Comparison of ENCODE assay signal across 21 mouse cellular contexts in genomic region chr5:66415033-66415697, GRCm38 (mm10).
DNase-seq lines count a peak whose midpoint lies in the region; ATAC-seq and TF ChIP-seq lines count a peak whose summit lies in the region.
"Had no signal": no experiment of that assay in that cellular context is flagged by ENCODE, and none has a peak within 500 bp of the region (broad histone marks: within the 10 kb centered on the region; RNA-seq: fewer than 3 reads in every experiment).

No protein-coding gene starts in this region.

- peak; percentile 38; the same call in 1 of the 2 replicates for ATAC-seq in forebrain, embryonic 14.5 days
- peak; percentile 44; the same call in 1 of the 2 replicates for ATAC-seq in hindbrain, embryonic 13.5 days (ENCODE audit: low FRiP score)
- ATAC-seq in midbrain, embryonic 16.5 days, result peak; percentile 21; the same call in 1 of the 2 replicates
- ATAC-seq in lung, postnatal 0 days, result no peak

- no peak for TF ChIP-seq EP300 in lung, postnatal 0 days (IDR thresholded peaks at IDR 0.05)

- 65% methylated on average over 9 of the region's 9 CpGs for WGBS in forebrain, embryonic 14.5 days
- WGBS in hindbrain, embryonic 13.5 days, result 49% methylated on average over 9 of the region's 9 CpGs
- WGBS in midbrain, embryonic 16.5 days, result 41% methylated on average over 9 of the region's 9 CpGs
- WGBS in lung, postnatal 0 days, result 62% methylated on average over 9 of the region's 9 CpGs

- no peaks in the 10 kb centered on the region for H3K9me3 ChIP-seq in forebrain, embryonic 14.5 days (replicated peaks; ENCODE audit: control insufficient read depth, low read length)
- no peaks in the 10 kb centered on the region for H3K9me3 ChIP-seq in hindbrain, embryonic 13.5 days
- H3K9me3 ChIP-seq in midbrain, embryonic 16.5 days (replicated peaks; ENCODE audit: control insufficient read depth, low read length, poor library complexity, severe bottlenecking), result no peaks in the 10 kb centered on the region
- no peaks in the 10 kb centered on the region for H3K9me3 ChIP-seq in lung, postnatal 0 days (ENCODE audit: low read length)
- H3K9me3 ChIP-seq: heart, embryonic 12.5 days; limb, embryonic 12.5 days; liver, embryonic 13.5 days had no signal

- H3K4me3 ChIP-seq in forebrain, embryonic 14.5 days (ENCODE audit: low read depth, low read length), result no peak overlapping the region
- no peak overlapping the region for H3K4me3 ChIP-seq in hindbrain, embryonic 13.5 days
- H3K4me3 ChIP-seq in midbrain, embryonic 16.5 days (ENCODE audit: low read depth, low read length), result no peak overlapping the region
- H3K4me3 ChIP-seq in lung, postnatal 0 days (ENCODE audit: low read depth, low read length), result no peak overlapping the region
- no peak overlapping the region for H3K4me3 ChIP-seq in layer of hippocampus, adult 2 months
- H3K4me3 ChIP-seq: gastrocnemius, adult 2 months; heart, embryonic 12.5 days; limb, embryonic 12.5 days; liver, embryonic 13.5 days had no signal

- peaks cover 23% of the 10 kb centered on the region for H3K4me1 ChIP-seq in forebrain, embryonic 14.5 days (ENCODE audit: control insufficient read depth, insufficient read depth, low read length)
- peaks cover 48% of the 10 kb centered on the region for H3K4me1 ChIP-seq in hindbrain, embryonic 13.5 days (replicated peaks)
- peaks cover 38% of the 10 kb centered on the region for H3K4me1 ChIP-seq in midbrain, embryonic 16.5 days (ENCODE audit: control insufficient read depth, insufficient read depth, low read length)
- no peaks in the 10 kb centered on the region for H3K4me1 ChIP-seq in lung, postnatal 0 days (ENCODE audit: insufficient read depth, low read depth, low read length)
- H3K4me1 ChIP-seq: liver, embryonic 13.5 days had no signal

- peak overlapping the region; percentile 28 for H3K27ac ChIP-seq in forebrain, embryonic 14.5 days (ENCODE audit: low read depth, low read length)
- peak overlapping the region; percentile 72 for H3K27ac ChIP-seq in hindbrain, embryonic 13.5 days
- peak overlapping the region; percentile 75 for H3K27ac ChIP-seq in midbrain, embryonic 16.5 days (ENCODE audit: low read length)
- no peak overlapping the region for H3K27ac ChIP-seq in lung, postnatal 0 days (ENCODE audit: low read length)
- H3K27ac ChIP-seq in layer of hippocampus, adult 2 months, result no peak overlapping the region
- H3K27ac ChIP-seq: gastrocnemius, adult 2 months; limb, embryonic 12.5 days; liver, embryonic 13.5 days had no signal

- no peak overlapping the region for H3K4me2 ChIP-seq in forebrain, embryonic 14.5 days (ENCODE audit: low read length)
- H3K4me2 ChIP-seq in hindbrain, embryonic 13.5 days, result no peak overlapping the region
- no peak overlapping the region for H3K4me2 ChIP-seq in midbrain, embryonic 16.5 days (ENCODE audit: low read length)
- no peak overlapping the region for H3K4me2 ChIP-seq in lung, postnatal 0 days (replicated peaks; ENCODE audit: low read depth, low read length)
- H3K4me2 ChIP-seq: heart, embryonic 12.5 days; limb, embryonic 12.5 days; liver, embryonic 13.5 days; lung, embryonic 14.5 days had no signal

- H3K36me3 ChIP-seq in forebrain, embryonic 14.5 days (ENCODE audit: control insufficient read depth, insufficient read depth, low read length), result no peaks in the 10 kb centered on the region
- no peaks in the 10 kb centered on the region for H3K36me3 ChIP-seq in hindbrain, embryonic 13.5 days
- H3K36me3 ChIP-seq in midbrain, embryonic 16.5 days (ENCODE audit: control insufficient read depth, insufficient read depth, low read length), result no peaks in the 10 kb centered on the region
- H3K36me3 ChIP-seq in lung, postnatal 0 days (ENCODE audit: insufficient read depth, low read length), result no peaks in the 10 kb centered on the region
- H3K36me3 ChIP-seq: G1E; heart, embryonic 12.5 days; limb, embryonic 12.5 days; liver, embryonic 13.5 days had no signal

- no peak overlapping the region for H3K9ac ChIP-seq in forebrain, embryonic 14.5 days (ENCODE audit: low read length)
- H3K9ac ChIP-seq in hindbrain, embryonic 13.5 days, result no peak overlapping the region
- no peak overlapping the region for H3K9ac ChIP-seq in midbrain, embryonic 16.5 days (ENCODE audit: low read depth, low read length)
- no peak overlapping the region for H3K9ac ChIP-seq in lung, postnatal 0 days (replicated peaks; ENCODE audit: low read depth)
- H3K9ac ChIP-seq: heart, embryonic 12.5 days; limb, embryonic 12.5 days; liver, embryonic 13.5 days; lung, embryonic 14.5 days had no signal

- intact Hi-C loops in heart, postnatal 14 days (cut with DNase I), result no loop called here

- no peaks in the 10 kb centered on the region for H3K27me3 ChIP-seq in forebrain, embryonic 14.5 days (replicated peaks; ENCODE audit: control insufficient read depth, insufficient read depth, low read length)
- H3K27me3 ChIP-seq in hindbrain, embryonic 13.5 days, result no peaks in the 10 kb centered on the region
- H3K27me3 ChIP-seq in midbrain, embryonic 16.5 days (ENCODE audit: control insufficient read depth, insufficient read depth, low read depth, low read length), result no peaks in the 10 kb centered on the region
- H3K27me3 ChIP-seq in lung, postnatal 0 days (replicated peaks; ENCODE audit: insufficient read depth, low read length), result no peaks in the 10 kb centered on the region
- H3K27me3 ChIP-seq: heart, embryonic 12.5 days; limb, embryonic 12.5 days; liver, embryonic 13.5 days had no signal

- TF ChIP-seq CTCF in lung, postnatal 0 days (IDR thresholded peaks at IDR 0.05), result no peak
- no peak for TF ChIP-seq CTCF in layer of hippocampus, adult 2 months (conservative IDR thresholded peaks at IDR 0.05)

- peak; percentile 13 for DNase-seq in heart, adult 11 months
- DNase-seq in heart, postnatal 14 days, result no peak
- no peak for DNase-seq in forebrain, embryonic 14.5 days (ENCODE audit: low spot score)
- no peak for DNase-seq in lung, postnatal 0 days (ENCODE audit: low spot score)
- DNase-seq in left cerebral cortex, adult 9 months (ENCODE audit: low spot score in 2 of 2), result no peak
- no peak for DNase-seq in layer of hippocampus, adult 2 months (ENCODE audit: low spot score in 2 of 2)
- DNase-seq: adrenal gland, postnatal 14 days; cerebellum, adult 18-20 months; cerebellum, postnatal 25 days; gastrocnemius, adult 2 months; kidney, postnatal 36 days; layer of hippocampus, adult 9-11 months; liver, embryonic 13.5 days; lung, postnatal 4 days; thymus, postnatal 4 days had no signal

Comparison
In these comparisons a context has a peak if more than half of its experiments do, and no peak if none do; other contexts are left out.
1. H3K27ac ChIP-seq: peak in forebrain, embryonic 14.5 days (single experiment), hindbrain, embryonic 13.5 days (single experiment) and midbrain, embryonic 16.5 days (single experiment); none in lung, postnatal 0 days (single experiment) and layer of hippocampus, adult 2 months (single experiment).